Mouse (Mus musculus): Measurements from ENCODE around the gene Ksr1.

DNA sequence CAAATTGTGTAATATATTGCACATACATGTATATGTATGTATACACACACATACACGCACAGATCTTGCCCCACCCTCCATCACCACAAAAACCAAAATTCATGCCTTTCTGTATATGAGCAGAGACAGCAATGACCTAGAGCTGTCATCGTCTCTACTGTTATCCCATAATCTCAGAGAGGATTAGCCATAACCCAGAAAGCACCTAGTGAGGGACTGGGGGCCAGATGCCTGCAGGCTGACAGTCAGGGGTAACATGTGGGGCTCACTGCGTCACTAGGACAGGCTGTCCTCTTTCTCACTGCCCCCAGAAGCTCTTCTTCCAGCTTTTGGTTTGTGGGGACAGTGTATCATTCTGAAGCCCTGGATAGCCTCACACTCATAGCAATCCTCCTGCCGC, 144.3 kb downstream of the Ksr1 start:
- TF ChIP-seq CTCF (IDR thresholded peaks at IDR 0.05; ENCODE audit: control insufficient read depth, insufficient read depth, insufficient read length) (no peak), MAX (IDR thresholded peaks at IDR 0.05) (no peak), FOSL1 (IDR thresholded peaks at IDR 0.05; ENCODE audit: insufficient read depth, low read length, poor library complexity, severe bottlenecking) (no peak)
